In genomic region chr10:95404774-95405173, GRCm38 (mm10) we compare ENCODE assay signal across 20 mouse cellular contexts. TPM values are rescaled to one million over a fixed set of nuclear protein-coding genes. Genes with fewer than 3 reads are reported as not detected.
A peak's percentile ranks its signal among the peaks of the same experiment; 100 is the strongest.
DNase-seq lines count a peak whose midpoint lies in the region; ATAC-seq lines count a peak whose summit lies in the region.
"Had no signal": no experiment of that assay in that cellular context is flagged by ENCODE, and none has a peak within 500 bp of the region (broad histone marks: within the 10 kb centered on the region; RNA-seq: fewer than 3 reads in every experiment).

No protein-coding gene starts in this region.

- no peak overlapping the region for H3K9ac ChIP-seq in heart, embryonic 12.5 days
- H3K9ac ChIP-seq: embryonic facial prominence, embryonic 12.5 days; forebrain, embryonic 13.5 days; forebrain, embryonic 15.5 days; forebrain, postnatal 0 days had no signal

- 81% methylated on average over 2 of the region's 2 CpGs for WGBS in heart, embryonic 12.5 days

- H3K4me2 ChIP-seq in heart, embryonic 12.5 days, result no peak overlapping the region
- H3K4me2 ChIP-seq: embryonic facial prominence, embryonic 12.5 days; forebrain, embryonic 13.5 days; forebrain, embryonic 15.5 days had no signal

- peaks cover 6% of the 10 kb centered on the region; the same call in 1 of the 2 replicates for H3K4me1 ChIP-seq in heart, embryonic 12.5 days (replicated peaks)

- no peak overlapping the region for H3K27ac ChIP-seq in heart, embryonic 12.5 days (ENCODE audit: poor library complexity, severe bottlenecking)
- H3K27ac ChIP-seq: embryonic facial prominence, embryonic 12.5 days; forebrain, embryonic 13.5 days; forebrain, embryonic 15.5 days had no signal

- H3K4me3 ChIP-seq in heart, embryonic 12.5 days, result no peak overlapping the region
- H3K4me3 ChIP-seq: embryonic facial prominence, embryonic 12.5 days; forebrain, embryonic 13.5 days; forebrain, embryonic 15.5 days had no signal

- H3K27me3 ChIP-seq in heart, embryonic 12.5 days (replicated peaks), result no peaks in the 10 kb centered on the region
- H3K27me3 ChIP-seq: embryonic facial prominence, embryonic 12.5 days; forebrain, embryonic 13.5 days; forebrain, embryonic 15.5 days had no signal

- H3K9me3 ChIP-seq in heart, embryonic 12.5 days (replicated peaks), result no peaks in the 10 kb centered on the region
- H3K9me3 ChIP-seq: embryonic facial prominence, embryonic 12.5 days; forebrain, embryonic 13.5 days; forebrain, embryonic 15.5 days had no signal

- H3K36me3 ChIP-seq in heart, embryonic 12.5 days, result peaks cover 15% of the 10 kb centered on the region; the same call in 1 of the 2 replicates
- H3K36me3 ChIP-seq: embryonic facial prominence, embryonic 12.5 days had no signal

- no peak for ATAC-seq in heart, embryonic 12.5 days (ENCODE audit: insufficient number of reproducible peaks, low FRiP score)
- no peak for ATAC-seq in megakaryocyte-erythroid progenitor cell, adult 5-6 weeks (replicated peaks; ENCODE audit: low FRiP score, low TSS enrichment, poor library complexity, severe bottlenecking)
- ATAC-seq: forebrain, embryonic 13.5 days; forebrain, embryonic 15.5 days; forebrain, postnatal 0 days had no signal

- DNase-seq in heart, adult 11 months, result peak; percentile 75
- peak; percentile 71 for DNase-seq in testis, postnatal 14 days (ENCODE audit: low spot score)
- DNase-seq in testis, postnatal 10 days (ENCODE audit: low spot score), result no peak
- DNase-seq: adrenal gland, adult 2 months; adrenal gland, postnatal 10 days; adrenal gland, postnatal 25 days; cerebellum, adult 11 months; cerebellum, adult 18-20 months; cerebellum, adult 8-10 months; cerebellum, adult 9-11 months; cerebellum, postnatal 14 days; cerebellum, postnatal 36 days; embryo, embryonic 11 days; forebrain, postnatal 0 days had no signal

RNA-seq across cellular contexts. Expression of gene Socs2, which starts 12.2 kb away (rescaled TPM):
- polyA plus RNA-seq in heart, embryonic 12.5 days (2016; fragmentation: Nextera tagmentation; extraction: Ambion mirVana), result 47.7 and 49.0 TPM in 2 replicates
- total RNA-seq in megakaryocyte-erythroid progenitor cell, adult 5-6 weeks (2014; fragmentation: Nextera tagmentation), result 0.59 and 2.4 TPM in 2 replicates
- total RNA-seq in megakaryocyte-erythroid progenitor cell, adult 5-6 weeks (2017), result 0.61 TPM in 1 of 2 replicates, not detected in the other
- total RNA-seq: common myeloid progenitor, adult 5-6 weeks had no signal
